Mouse (Mus musculus) olfactory bulb, adult 2 months (tissue): ENCODE measurements at regions not wholly inside any gene's neighbourhood (a gene's known extent, or its start where the extent isn't known, plus 50 kb on each side); places are given as distances from the start of the nearest gene placed in this dataset.

ENCODE experiments used
- CTCF ChIP-seq: fragments of 200-500 bp; IDR thresholded peaks from 2 replicates; pipeline ENCODE4 v1.5.1; 2012; ENCODE audit warnings: low read depth, mild to moderate bottlenecking, low read length, moderate library complexity; ENCODE audit not compliant: insufficient read depth
- POLR2A ChIP-seq: fragments of 200-500 bp; IDR thresholded peaks from 2 replicates; pipeline ENCODE4 v1.6.1; 2012; ENCODE audit warnings: mild to moderate bottlenecking, low read depth, low read length, moderate library complexity; ENCODE audit not compliant: insufficient read depth

DNA sequence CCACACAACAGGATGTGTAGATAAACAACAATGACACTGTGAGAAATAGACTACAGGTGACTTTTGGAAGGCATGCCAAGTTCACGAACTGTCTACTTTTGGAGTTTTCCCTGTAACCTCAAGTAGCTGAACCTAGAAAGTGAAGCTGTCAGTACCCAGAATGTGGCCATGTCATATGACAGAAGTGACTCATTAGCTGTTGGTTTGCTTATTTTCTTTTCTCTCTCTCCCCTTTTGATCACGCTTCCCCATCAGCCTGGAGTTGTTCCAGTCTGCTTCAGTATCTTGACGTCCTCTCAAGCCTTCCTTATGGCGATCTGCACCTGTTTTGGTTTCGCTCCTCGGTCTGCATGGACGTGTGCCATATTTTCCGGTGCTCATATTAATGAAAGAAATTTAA, 90.8 kb upstream of the Foxq1 start:
- no peak for TF ChIP-seq CTCF
- no peak for TF ChIP-seq POLR2A
